8 mouse cellular contexts compared by ENCODE assay signal in genomic region chr8:115707731-115708590, GRCm38 (mm10). TPM values are rescaled to one million over a fixed set of nuclear protein-coding genes. Genes with fewer than 3 reads are reported as not detected.
DNase-seq lines count a peak whose midpoint lies in the region; ATAC-seq lines count a peak whose summit lies in the region.

TSS of gene Maf (minus strand) at chr8:115707794.

- peak within 1 kb of the TSS; percentile 70 for H3K27ac ChIP-seq in brown adipose tissue, adult 24 weeks (replicated peaks; ENCODE audit: low read depth, low read length)
- H3K27ac ChIP-seq in forebrain, embryonic 11.5 days (ENCODE audit: low read depth, low read length) = peak within 1 kb of the TSS; percentile 71
- peak within 1 kb of the TSS; percentile 87 for H3K27ac ChIP-seq in heart, embryonic 15.5 days
- H3K27ac ChIP-seq in liver, embryonic 12.5 days = peak within 1 kb of the TSS; percentile 72
- peak within 1 kb of the TSS; percentile 94 for H3K27ac ChIP-seq in stomach, embryonic 14.5 days (ENCODE audit: low read length)

- H3K4me1 ChIP-seq in brown adipose tissue, adult 24 weeks (ENCODE audit: control insufficient read depth, insufficient read depth, insufficient read length, low read length) = no peaks in the 10 kb centered on the region
- H3K4me1 ChIP-seq in forebrain, embryonic 11.5 days (replicated peaks; ENCODE audit: control insufficient read depth, insufficient read depth, low read length) = peaks cover 5% of the 10 kb centered on the region; the same call in 1 of the 2 replicates
- peaks cover 17% of the 10 kb centered on the region for H3K4me1 ChIP-seq in heart, embryonic 15.5 days (replicated peaks)
- 0 out of 2 replicates have a peak, but pooled peaks cover 4% of the 10 kb centered on the region for H3K4me1 ChIP-seq in liver, embryonic 12.5 days
- peaks cover 9% of the 10 kb centered on the region; the same call in 1 of the 2 replicates for H3K4me1 ChIP-seq in stomach, embryonic 14.5 days (ENCODE audit: control insufficient read depth, insufficient read depth, low read length)

- peak; percentile 74 for ATAC-seq in forebrain, embryonic 11.5 days (replicated peaks; ENCODE audit: low FRiP score)
- ATAC-seq in heart, embryonic 15.5 days (replicated peaks; ENCODE audit: insufficient number of reproducible peaks, insufficient read depth, low FRiP score, low read depth) = peak; percentile 76
- ATAC-seq in liver, embryonic 12.5 days = peak; percentile 61
- peak; percentile 76 for ATAC-seq in stomach, embryonic 14.5 days (ENCODE audit: insufficient number of reproducible peaks, insufficient read depth, low FRiP score, low read depth)

- peaks cover 4% of the 10 kb centered on the region; the same call in 1 of the 2 replicates for H3K27me3 ChIP-seq in forebrain, embryonic 11.5 days (ENCODE audit: control insufficient read depth, insufficient read depth, low read length)
- peaks cover 26% of the 10 kb centered on the region for H3K27me3 ChIP-seq in heart, embryonic 15.5 days
- peaks cover 67% of the 10 kb centered on the region for H3K27me3 ChIP-seq in liver, embryonic 12.5 days (replicated peaks)
- no peaks in the 10 kb centered on the region for H3K27me3 ChIP-seq in stomach, embryonic 14.5 days (ENCODE audit: control insufficient read depth, insufficient read depth, low read length)

- no peaks in the 10 kb centered on the region for H3K9me3 ChIP-seq in forebrain, embryonic 11.5 days (ENCODE audit: control insufficient read depth, low read length)
- H3K9me3 ChIP-seq in heart, embryonic 15.5 days (replicated peaks) = no peaks in the 10 kb centered on the region
- H3K9me3 ChIP-seq in liver, embryonic 12.5 days (replicated peaks) = no peaks in the 10 kb centered on the region
- no peaks in the 10 kb centered on the region for H3K9me3 ChIP-seq in stomach, embryonic 14.5 days (ENCODE audit: control insufficient read depth, low read depth, low read length)

- under 1% methylated on average over 43 of the region's 43 CpGs for WGBS in forebrain, embryonic 11.5 days
- under 1% methylated on average over 43 of the region's 43 CpGs for WGBS in heart, embryonic 15.5 days
- whole genome bisulfite sequencing in liver, embryonic 12.5 days (ENCODE audit: insufficient replicate concordance) = 2% methylated on average over 43 of the region's 43 CpGs
- WGBS in stomach, embryonic 14.5 days = 0% methylated on average over 43 of the region's 43 CpGs

- peak within 1 kb of the TSS; percentile 66 for H3K9ac ChIP-seq in forebrain, embryonic 11.5 days (ENCODE audit: low read length)
- H3K9ac ChIP-seq in heart, embryonic 15.5 days = peak within 1 kb of the TSS; percentile 58
- peak within 1 kb of the TSS; percentile 53 for H3K9ac ChIP-seq in liver, embryonic 12.5 days
- H3K9ac ChIP-seq in stomach, embryonic 14.5 days (replicated peaks; ENCODE audit: low read depth, low read length) = peak within 1 kb of the TSS; percentile 64

- peak within 1 kb of the TSS; percentile 75 for H3K4me3 ChIP-seq in brown adipose tissue, adult 24 weeks (ENCODE audit: insufficient read depth, low read depth, low read length)
- peak within 1 kb of the TSS; percentile 57 for H3K4me3 ChIP-seq in forebrain, embryonic 11.5 days (ENCODE audit: low read depth, low read length)
- H3K4me3 ChIP-seq in heart, embryonic 15.5 days = peak within 1 kb of the TSS; percentile 77
- peak within 1 kb of the TSS; percentile 56 for H3K4me3 ChIP-seq in liver, embryonic 12.5 days
- peak within 1 kb of the TSS; percentile 71 for H3K4me3 ChIP-seq in stomach, embryonic 14.5 days (ENCODE audit: low read depth, low read length)

- no peaks in the 10 kb centered on the region for H3K36me3 ChIP-seq in forebrain, embryonic 11.5 days (ENCODE audit: control insufficient read depth, insufficient read depth, low read length)
- H3K36me3 ChIP-seq in heart, embryonic 15.5 days = no peaks in the 10 kb centered on the region
- no peaks in the 10 kb centered on the region for H3K36me3 ChIP-seq in liver, embryonic 12.5 days
- H3K36me3 ChIP-seq in stomach, embryonic 14.5 days (ENCODE audit: control insufficient read depth, insufficient read depth, low read length) = no peaks in the 10 kb centered on the region

- peak; percentile 84 to 88 for DNase-seq in B cell, adult 2 months
- peak; percentile 87 for DNase-seq in forebrain, embryonic 11.5 days (ENCODE audit: low spot score)
- DNase-seq in kidney, postnatal 14 days = peak; percentile 96
- DNase-seq in naive thymus-derived CD4-positive, alpha-beta T cell, adult 2 months (ENCODE audit: low read depth) = peak; percentile 93

- H3K4me2 ChIP-seq in forebrain, embryonic 11.5 days (ENCODE audit: low read depth, low read length, severe bottlenecking) = peak within 1 kb of the TSS; percentile 88
- H3K4me2 ChIP-seq in heart, embryonic 15.5 days = peak within 1 kb of the TSS; percentile 95
- H3K4me2 ChIP-seq in liver, embryonic 12.5 days = peak within 1 kb of the TSS; percentile 69
- peak within 1 kb of the TSS; percentile 61 for H3K4me2 ChIP-seq in stomach, embryonic 14.5 days (replicated peaks; ENCODE audit: low read depth, low read length)

RNA-seq across cellular contexts. Expression of gene Maf, which starts in this region (rescaled TPM):
- 8.0 and 11.3 TPM in 2 replicates for polyA plus RNA-seq in brown adipose tissue, adult 24 weeks (2012; ENCODE audit: insufficient read depth, insufficient read length, missing spikeins)
- 3.3 and 4.0 TPM in 2 replicates for polyA plus RNA-seq in forebrain, embryonic 11.5 days (2014; fragmentation: Nextera tagmentation; extraction: Ambion mirVana)
- polyA plus RNA-seq in heart, embryonic 15.5 days (2015; fragmentation: Nextera tagmentation; extraction: Ambion mirVana) = 3.3 and 3.9 TPM in 2 replicates
- polyA plus RNA-seq in liver, embryonic 12.5 days (2016; fragmentation: Nextera tagmentation; extraction: Ambion mirVana) = 2.5 and 3.2 TPM in 2 replicates
- 12.1 and 14.7 TPM in 2 replicates for polyA plus RNA-seq in stomach, embryonic 14.5 days (2014; fragmentation: Nextera tagmentation; extraction: Ambion mirVana)

Comparison
In these comparisons a context has a peak if more than half of its experiments do, and no peak if none do; other contexts are left out.
1. Peak in every context shown above with its lines: DNase-seq, ATAC-seq, H3K4me3 ChIP-seq and H3K27ac ChIP-seq.